ENCODE assay signal across 8 mouse cellular contexts in the genomic region with DNA sequence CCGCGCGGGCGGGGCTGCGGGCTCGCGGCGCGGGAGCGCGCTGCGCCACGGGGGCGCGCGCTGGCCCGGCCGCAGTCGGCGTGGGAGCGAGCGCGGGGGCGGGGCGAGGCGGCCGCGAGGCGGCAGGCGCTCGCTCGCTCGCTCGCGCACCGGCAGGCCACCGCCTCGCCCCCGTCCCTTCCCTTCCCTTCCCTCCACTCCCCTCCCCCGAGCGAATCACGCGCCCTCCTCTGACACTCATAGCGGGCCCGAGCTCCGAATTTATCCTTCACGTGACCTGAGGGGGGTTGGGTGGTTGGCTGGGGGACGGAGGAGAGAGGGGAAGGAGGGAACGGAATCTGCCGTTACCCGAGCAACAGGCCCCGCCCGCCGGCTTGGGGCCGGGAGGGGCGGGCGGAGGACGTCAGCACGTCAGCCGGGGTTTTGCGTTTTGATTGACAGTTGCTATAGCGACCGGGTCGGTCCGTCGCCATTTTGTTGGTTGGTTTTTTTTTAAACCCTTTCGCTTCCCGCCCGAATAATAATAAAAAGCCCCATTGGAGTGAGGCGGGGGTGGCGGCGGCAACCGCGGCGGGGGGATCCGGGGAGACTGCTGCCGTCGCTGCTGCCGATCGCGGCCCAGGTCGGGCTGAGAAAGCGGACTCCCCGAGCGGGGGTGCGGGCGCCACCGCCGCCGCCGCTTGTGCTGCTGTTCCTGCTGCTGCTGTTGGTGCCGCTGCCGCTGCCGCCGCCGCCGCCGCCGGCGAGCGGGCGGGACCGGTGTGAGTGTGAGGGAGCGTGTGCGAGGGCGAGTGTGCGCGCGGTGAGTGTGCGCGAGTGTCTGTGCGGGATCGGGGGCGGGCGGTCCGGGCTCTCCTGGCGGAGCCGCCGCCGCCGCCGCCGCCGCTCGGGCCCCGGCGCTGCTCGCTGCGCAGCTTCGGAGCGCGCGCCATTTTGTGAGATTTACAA. TPM values are rescaled to one million over a fixed set of nuclear protein-coding genes. Genes with fewer than 3 reads are reported as not detected.
DNase-seq lines count a peak whose midpoint lies in the region; ATAC-seq and TF ChIP-seq lines count a peak whose summit lies in the region.

A gene (plus strand): TSS at position 782 of the 948 bp plus-strand sequence.

- peak within 1 kb of the TSS; percentile 61 for H3K4me2 ChIP-seq in heart, embryonic 15.5 days
- peak within 1 kb of the TSS; percentile 93 for H3K4me2 ChIP-seq in liver, embryonic 14.5 days (ENCODE audit: low read depth)
- H3K4me2 ChIP-seq in neural tube, embryonic 11.5 days (ENCODE audit: low read depth) = peak within 1 kb of the TSS; percentile 75
- peak within 1 kb of the TSS; percentile 72 for H3K4me2 ChIP-seq in stomach, postnatal 0 days (replicated peaks; ENCODE audit: low read depth)

- peak; percentile 85 for ATAC-seq in CD4-positive, CD25-positive, alpha-beta regulatory T cell, adult 4 months
- peak; percentile 94 for ATAC-seq in heart, embryonic 15.5 days (replicated peaks; ENCODE audit: insufficient number of reproducible peaks, insufficient read depth, low FRiP score, low read depth)
- peak; percentile 83 for ATAC-seq in liver, embryonic 14.5 days (ENCODE audit: insufficient read depth)
- ATAC-seq in neural tube, embryonic 11.5 days (ENCODE audit: insufficient read depth, low FRiP score, low TSS enrichment) = peak; percentile 92
- ATAC-seq in stomach, postnatal 0 days (ENCODE audit: low FRiP score, low TSS enrichment) = peak; percentile 95

- H3K4me1 ChIP-seq in forebrain, embryonic 10.5 days = peaks cover 37% of the 10 kb centered on the region
- H3K4me1 ChIP-seq in heart, embryonic 15.5 days (replicated peaks) = peaks cover 30% of the 10 kb centered on the region
- H3K4me1 ChIP-seq in liver, embryonic 14.5 days (replicated peaks; ENCODE audit: control insufficient read depth in 2 of 2, insufficient read depth in 2 of 2, low read length in 1 of 2) = peaks cover 18 to 24% of the 10 kb centered on the region in 2 experiments
- H3K4me1 ChIP-seq in neural tube, embryonic 11.5 days (ENCODE audit: control insufficient read depth, insufficient read depth, low read length) = peaks cover 12% of the 10 kb centered on the region
- H3K4me1 ChIP-seq in stomach, postnatal 0 days (replicated peaks; ENCODE audit: control insufficient read depth, insufficient read depth) = no peaks in the 10 kb centered on the region

- TF ChIP-seq CTCF in liver, embryonic 14.5 days (IDR thresholded peaks at IDR 0.05; ENCODE audit: low read depth) = no peak
- peak; percentile 29 for TF ChIP-seq CTCF in stomach, postnatal 0 days (IDR thresholded peaks at IDR 0.05; ENCODE audit: low read depth)

- H3K9me3 ChIP-seq in forebrain, embryonic 10.5 days = no peaks in the 10 kb centered on the region
- H3K9me3 ChIP-seq in heart, embryonic 15.5 days (replicated peaks) = no peaks in the 10 kb centered on the region
- H3K9me3 ChIP-seq in liver, embryonic 14.5 days (ENCODE audit: control insufficient read depth, low read length) = no peaks in the 10 kb centered on the region
- H3K9me3 ChIP-seq in neural tube, embryonic 11.5 days (ENCODE audit: control insufficient read depth, low read length) = no peaks in the 10 kb centered on the region
- H3K9me3 ChIP-seq in stomach, postnatal 0 days (ENCODE audit: control insufficient read depth, low read length) = no peaks in the 10 kb centered on the region

- DNase-seq in c-Kit-positive CD71-negative TER-119-negative erythroid progenitor cells, embryonic 14.5 days (ENCODE audit: low read depth) = peak; percentile 99
- peak; percentile 98 for DNase-seq in forebrain, embryonic 10.5 days (ENCODE audit: extremely low spot score, low spot score)
- DNase-seq in kidney, postnatal 25 days = peak; percentile 99 to 100
- DNase-seq in liver, embryonic 14.5 days (ENCODE audit: low read depth in 3 of 3, low spot score in 3 of 3) = peak; percentile 96 to 97 (median 97)
- DNase-seq in neural tube, embryonic 11.5 days (ENCODE audit: low spot score) = peak; percentile 100
- DNase-seq in stomach, postnatal 0 days (ENCODE audit: low spot score) = peak; percentile 100

- no peaks in the 10 kb centered on the region for H3K36me3 ChIP-seq in forebrain, embryonic 10.5 days (replicated peaks)
- H3K36me3 ChIP-seq in heart, embryonic 15.5 days = no peaks in the 10 kb centered on the region
- H3K36me3 ChIP-seq in liver, embryonic 14.5 days (replicated peaks; ENCODE audit: control insufficient read depth, insufficient read depth, low read depth) = no peaks in the 10 kb centered on the region
- no peaks in the 10 kb centered on the region for H3K36me3 ChIP-seq in neural tube, embryonic 11.5 days (ENCODE audit: control insufficient read depth, insufficient read depth, low read length)
- no peaks in the 10 kb centered on the region for H3K36me3 ChIP-seq in stomach, postnatal 0 days (ENCODE audit: control insufficient read depth, insufficient read depth, low read length)

- TF ChIP-seq EP300 in liver, embryonic 14.5 days (IDR thresholded peaks at IDR 0.05; ENCODE audit: low read depth) = no peak; the same call in 1 of the 2 replicates
- no peak for TF ChIP-seq EP300 in stomach, postnatal 0 days (optimal IDR thresholded peaks at IDR 0.05)

- H3K27ac ChIP-seq in forebrain, embryonic 10.5 days = peak within 1 kb of the TSS; percentile 99
- peak within 1 kb of the TSS; percentile 100 for H3K27ac ChIP-seq in heart, embryonic 15.5 days
- peak within 1 kb of the TSS; percentile 99 for H3K27ac ChIP-seq in liver, embryonic 14.5 days
- peak within 1 kb of the TSS; percentile 100 for H3K27ac ChIP-seq in neural tube, embryonic 11.5 days (ENCODE audit: low read depth, low read length)
- H3K27ac ChIP-seq in stomach, postnatal 0 days (replicated peaks) = peak within 1 kb of the TSS; percentile 100

- H3K4me3 ChIP-seq in forebrain, embryonic 10.5 days = peak within 1 kb of the TSS; percentile 95
- peak within 1 kb of the TSS; percentile 85 for H3K4me3 ChIP-seq in heart, embryonic 15.5 days
- H3K4me3 ChIP-seq in liver, embryonic 14.5 days (ENCODE audit: insufficient read depth in 1 of 2, low read depth in 2 of 2, low read length in 2 of 2) = peak within 1 kb of the TSS; percentile 85 to 97
- H3K4me3 ChIP-seq in neural tube, embryonic 11.5 days (ENCODE audit: low read depth, low read length) = peak within 1 kb of the TSS; percentile 99
- peak within 1 kb of the TSS; percentile 95 for H3K4me3 ChIP-seq in stomach, postnatal 0 days (ENCODE audit: low read depth, low read length)

- WGBS in forebrain, embryonic 10.5 days = under 1% methylated on average over 118 of the region's 133 CpGs
- under 1% methylated on average over 116 of the region's 133 CpGs for WGBS in heart, embryonic 15.5 days
- under 1% methylated on average over 126 of the region's 133 CpGs for WGBS in liver, embryonic 14.5 days (ENCODE audit: insufficient replicate concordance)
- WGBS in neural tube, embryonic 11.5 days = under 1% methylated on average over 64 of the region's 133 CpGs
- WGBS in stomach, postnatal 0 days = under 1% methylated on average over 116 of the region's 133 CpGs

- no peaks in the 10 kb centered on the region for H3K27me3 ChIP-seq in forebrain, embryonic 10.5 days (ENCODE audit: poor library complexity, severe bottlenecking)
- no peaks in the 10 kb centered on the region for H3K27me3 ChIP-seq in heart, embryonic 15.5 days
- no peaks in the 10 kb centered on the region for H3K27me3 ChIP-seq in liver, embryonic 14.5 days (ENCODE audit: control insufficient read depth, insufficient read depth, low read length)
- no peaks in the 10 kb centered on the region for H3K27me3 ChIP-seq in neural tube, embryonic 11.5 days (ENCODE audit: control insufficient read depth, insufficient read depth, low read length)
- H3K27me3 ChIP-seq in stomach, postnatal 0 days (ENCODE audit: control insufficient read depth, insufficient read depth, low read length) = no peaks in the 10 kb centered on the region

- H3K9ac ChIP-seq in heart, embryonic 15.5 days = peak within 1 kb of the TSS; percentile 99
- H3K9ac ChIP-seq in liver, embryonic 14.5 days (replicated peaks) = peak within 1 kb of the TSS; percentile 92
- peak within 1 kb of the TSS; percentile 96 for H3K9ac ChIP-seq in neural tube, embryonic 11.5 days (ENCODE audit: low read length)
- H3K9ac ChIP-seq in stomach, postnatal 0 days (ENCODE audit: low read length) = peak within 1 kb of the TSS; percentile 100

RNA-seq across cellular contexts. Expression of the gene that starts here (rescaled TPM):
- 10 to 100 TPM; 24.2 to 26.6 TPM for polyA plus RNA-seq in CD4-positive, CD25-positive, alpha-beta regulatory T cell, adult 4 months (2017; shearing (Covaris generic))
- polyA plus RNA-seq in forebrain, embryonic 10.5 days (2016; fragmentation: Nextera tagmentation; extraction: Ambion mirVana) = 9.1 TPM in 2 replicates
- 7.1 and 7.3 TPM in 2 replicates for polyA plus RNA-seq in heart, embryonic 15.5 days (2015; fragmentation: Nextera tagmentation; extraction: Ambion mirVana)
- polyA plus RNA-seq in liver, embryonic 14.5 days (2012; rRNA removed) = 7.5 and 9.2 TPM in 2 replicates
- polyA plus RNA-seq in liver, embryonic 14.5 days (2014; fragmentation: Nextera tagmentation; extraction: Ambion mirVana) = 5.0 and 5.6 TPM in 2 replicates
- 11.8 and 12.1 TPM in 2 replicates for polyA plus RNA-seq in neural tube, embryonic 11.5 days (2014; fragmentation: Nextera tagmentation; extraction: Ambion mirVana)
- polyA plus RNA-seq in stomach, postnatal 0 days (2015; fragmentation: Nextera tagmentation; extraction: Ambion mirVana) = 4.6 and 5.2 TPM in 2 replicates

Comparison
In these comparisons a context has a peak if more than half of its experiments do, and no peak if none do; other contexts are left out.
1. Peak in every context shown above with its lines: DNase-seq, ATAC-seq, H3K4me3 ChIP-seq and H3K27ac ChIP-seq.